Mouse (Mus musculus) frontal cortex, adult 2 months (tissue): ENCODE data around the gene Pnldc1. TPM values are rescaled to one million over a fixed set of nuclear protein-coding genes. Genes with fewer than 3 reads are reported as not detected.

Experiments
- DNase-seq, 2 experiments: peaks; one replicate each; pipeline ENCODE4 v3.0.0; 2022; ENCODE audit warnings: low spot score in 1 of 2; ENCODE audit errors: extremely low spot score in 1 of 2
- polyA plus RNA-seq: library from polyadenylated mRNA; depleted of rRNA; stranded (reverse); fragments of >200 nt; gene quantifications from 2 replicates; pipeline ENCODE4 v1.2.3, GENCODE M21; 2012; rRNA removed

Pnldc1 gene
- polyA plus RNA-seq, 1 experiment, result 3.8 TPM

DNA sequence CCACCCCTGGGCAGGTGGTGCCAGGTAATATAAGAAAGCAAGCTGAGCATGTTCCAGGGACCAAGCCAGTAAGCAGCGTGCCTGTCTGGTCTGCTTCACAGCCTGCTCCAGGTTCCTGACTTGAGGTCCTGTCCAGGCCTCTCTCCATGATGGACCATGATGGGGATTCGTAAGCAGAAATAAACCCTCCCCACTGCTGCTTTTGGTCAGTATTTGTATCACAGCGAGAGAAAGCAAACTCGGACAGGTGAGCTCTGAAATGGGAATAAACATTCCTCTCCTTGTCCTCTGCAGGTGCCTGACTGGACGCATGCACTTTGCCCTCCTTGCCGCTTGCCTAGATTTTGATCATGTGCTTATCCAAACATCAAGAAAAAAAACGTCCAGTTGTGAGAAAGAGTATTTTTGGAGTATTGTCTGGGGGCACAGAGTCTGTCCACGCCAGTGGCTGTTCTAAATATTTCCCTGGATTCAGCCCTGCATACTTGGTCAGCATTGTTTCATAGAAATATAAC lies 51.0 kb downstream of the Pnldc1 start:
- DNase-seq, result no peak

DNA sequence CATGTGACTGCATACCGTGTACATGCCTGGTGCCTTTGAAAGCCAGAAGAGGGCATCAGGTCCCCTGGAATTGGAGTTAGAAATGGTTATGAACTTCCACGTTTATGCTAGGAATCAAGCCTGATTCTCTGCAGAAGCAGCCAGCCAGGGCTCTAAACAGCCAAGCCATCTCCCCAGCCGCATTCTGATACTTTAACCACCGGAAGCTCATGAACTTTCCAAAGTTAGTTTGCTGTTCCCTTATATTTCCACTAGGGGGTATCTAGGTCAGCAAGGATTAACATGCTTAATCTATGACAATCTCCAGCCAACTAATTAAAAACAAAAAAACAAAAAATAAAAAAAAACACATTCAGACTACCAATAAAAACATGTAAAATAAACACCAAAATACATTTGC lies 52.0 kb downstream of the Pnldc1 start:
- DNase-seq, result no peak

DNA sequence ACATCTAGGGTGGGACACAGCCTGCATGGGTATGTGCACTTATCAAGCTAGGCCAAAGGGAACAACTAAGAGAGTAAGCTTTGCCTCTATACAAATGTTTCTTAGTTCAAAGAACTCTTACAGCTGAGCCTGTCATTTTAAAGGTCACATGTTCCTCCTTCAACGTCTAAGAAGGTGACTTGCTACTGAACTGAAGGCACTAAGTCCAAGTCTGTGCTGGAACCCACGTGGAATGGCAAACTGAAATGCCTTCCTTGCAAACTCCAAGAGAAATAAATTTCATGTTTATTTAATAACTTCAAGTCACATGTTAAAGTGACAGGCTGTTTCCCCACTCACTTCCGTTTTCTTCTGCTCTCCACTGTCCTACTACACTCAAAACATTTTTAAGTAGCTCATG lies 52.6 kb downstream of the Pnldc1 start:
- DNase-seq, result no peak

DNA sequence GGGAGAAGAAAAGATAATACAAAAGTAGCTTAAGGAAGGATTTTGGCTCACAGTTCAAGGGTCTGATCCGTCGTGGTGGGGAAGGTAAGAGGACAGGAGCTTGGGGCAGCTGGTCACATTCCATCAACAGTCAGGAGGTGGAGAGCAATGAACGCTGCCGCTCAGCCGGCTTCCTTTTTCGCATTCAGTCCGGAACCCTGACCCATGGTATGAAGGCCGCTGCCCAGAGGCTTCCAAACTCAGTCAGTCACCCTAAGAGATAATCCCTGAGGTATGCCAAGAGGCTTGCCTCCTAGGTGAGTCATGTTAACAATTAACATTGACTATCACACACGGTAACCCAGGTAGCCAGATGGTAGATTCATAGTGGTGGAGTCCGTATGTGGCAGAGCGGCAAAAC lies 55.6 kb downstream of the Pnldc1 start:
- DNase-seq, result no peak

DNA sequence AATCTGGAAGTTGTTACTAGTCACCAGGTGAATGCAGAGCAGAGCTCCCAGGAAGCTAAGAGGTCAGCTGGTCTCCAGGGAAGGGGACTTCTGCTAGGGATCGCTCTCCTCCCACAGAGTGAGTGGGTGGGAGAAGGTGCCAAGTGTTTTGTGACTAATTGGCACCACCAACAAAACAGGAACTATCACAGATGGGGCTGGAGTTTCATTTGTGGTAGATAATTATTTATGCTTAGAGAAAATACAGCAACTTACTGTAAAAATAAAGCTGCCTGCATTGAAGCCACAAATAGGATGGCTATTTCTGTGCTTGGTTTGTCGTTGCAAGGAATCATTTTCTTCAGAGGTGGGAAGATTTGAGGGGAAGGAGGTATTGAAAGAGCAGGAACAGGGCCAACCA lies 56.2 kb downstream of the Pnldc1 start:
- peak in 1 of 2 experiments; percentile 58 for DNase-seq

DNA sequence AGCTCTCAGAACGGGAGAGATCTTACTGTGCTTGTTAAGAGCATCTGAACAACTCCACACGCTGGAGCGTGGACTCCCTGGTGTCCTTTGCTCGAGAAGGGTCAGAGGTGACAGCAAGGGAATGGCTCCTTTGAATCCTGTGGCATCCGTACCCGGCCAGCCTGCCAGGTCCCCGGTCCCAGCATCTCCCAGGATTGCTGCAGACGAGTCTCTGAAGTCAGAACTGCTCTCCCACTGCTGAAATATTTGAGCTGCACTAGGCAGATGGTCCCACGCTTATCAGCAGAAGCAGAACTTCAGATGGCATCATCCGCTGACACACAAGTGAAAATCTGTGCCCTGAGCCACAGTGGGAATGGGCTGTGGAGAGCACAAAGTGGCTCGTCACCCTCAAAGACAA lies 58.3 kb downstream of the Pnldc1 start:
- DNase-seq, result peak in 1 of 2 experiments; percentile 70

DNA sequence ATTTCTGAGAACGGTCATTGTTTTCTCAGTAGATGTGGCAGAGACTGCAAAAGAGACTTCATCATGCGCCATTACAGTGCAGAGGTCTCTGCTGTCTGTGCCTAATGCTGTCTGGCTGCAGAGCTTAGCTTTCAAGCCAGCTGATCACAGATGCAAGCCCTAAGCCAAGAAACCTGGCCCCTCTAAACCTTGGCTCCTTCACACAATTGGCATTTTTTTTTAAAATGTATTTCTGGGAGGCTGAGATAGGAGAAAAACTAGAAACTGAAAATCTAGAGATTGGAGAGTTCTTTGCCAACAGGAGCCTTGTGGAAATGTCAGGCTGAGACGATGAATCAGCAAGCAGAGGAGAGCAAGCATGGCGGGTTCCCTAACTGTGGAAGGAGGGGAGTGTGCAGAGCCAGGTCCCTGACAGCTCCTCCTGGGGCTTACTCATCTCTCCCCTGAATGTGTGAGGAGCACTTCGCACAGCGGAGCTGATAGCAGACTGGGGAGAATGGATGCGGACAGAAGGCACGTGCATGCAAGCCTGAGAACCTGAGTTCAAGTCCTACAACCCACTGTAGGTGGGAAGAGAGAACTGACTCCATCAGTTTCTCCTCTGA lies 60.1 kb downstream of the Pnldc1 start:
- DNase-seq, result peak; percentile 52 to 74

DNA sequence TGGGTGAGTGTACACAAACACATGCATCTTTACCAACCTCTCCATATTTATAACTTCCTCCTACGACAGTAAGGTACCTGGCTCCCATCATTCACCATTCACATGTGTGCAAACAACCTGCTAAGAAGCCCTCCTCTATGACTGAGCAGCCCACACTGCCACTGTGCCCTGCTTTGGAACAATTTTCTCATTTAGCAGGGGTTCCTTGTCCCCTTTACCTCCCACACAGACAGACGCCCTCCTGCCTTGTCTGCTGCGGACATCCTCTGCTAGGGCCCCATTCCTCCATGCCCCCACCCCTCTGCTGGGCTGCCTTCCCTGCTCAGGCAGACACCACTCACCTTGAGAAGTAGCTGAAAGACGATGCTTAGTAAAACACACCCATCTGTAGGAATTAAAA lies 62.3 kb downstream of the Pnldc1 start:
- DNase-seq, result no peak

DNA sequence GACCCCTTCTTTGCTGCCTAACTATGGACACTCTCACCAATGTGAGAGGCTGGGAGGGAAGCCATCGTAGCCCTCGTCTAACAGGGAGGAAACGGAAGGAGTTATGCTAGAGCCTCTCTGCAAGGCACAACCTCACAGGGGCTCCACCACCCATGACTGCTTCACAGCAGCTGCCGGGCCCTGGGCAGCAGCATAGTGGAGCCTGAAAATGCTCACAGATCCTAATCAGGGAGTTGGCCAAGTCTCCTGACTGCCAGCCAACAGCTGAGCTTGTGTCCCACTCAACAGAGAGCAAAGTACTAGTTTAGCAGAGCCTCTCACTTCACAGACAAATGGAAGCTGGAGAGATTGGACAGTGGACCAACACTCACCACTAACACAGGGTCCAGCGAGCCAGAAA lies 63.6 kb downstream of the Pnldc1 start:
- DNase-seq, result peak in 1 of 2 experiments; percentile 61

DNA sequence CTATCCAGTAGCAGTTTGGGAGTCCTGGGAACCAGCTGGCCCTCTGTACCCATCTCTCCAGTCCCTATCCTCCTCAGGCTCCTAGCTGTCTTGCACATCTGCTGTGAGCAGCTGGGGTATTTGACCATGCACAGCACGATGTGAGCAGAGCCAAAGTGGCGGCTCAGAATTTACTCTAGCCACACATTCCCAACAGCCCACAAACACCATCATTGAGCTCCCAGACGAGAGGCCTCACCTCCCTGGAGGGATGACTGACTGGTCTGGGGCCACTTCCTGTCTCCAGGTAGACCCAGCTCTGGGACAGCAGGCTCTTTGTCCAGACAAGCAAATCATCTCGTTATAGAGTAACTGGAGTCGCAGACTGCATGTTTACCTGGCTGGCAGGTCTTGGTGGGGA lies 64.2 kb downstream of the Pnldc1 start:
- no peak for DNase-seq

DNA sequence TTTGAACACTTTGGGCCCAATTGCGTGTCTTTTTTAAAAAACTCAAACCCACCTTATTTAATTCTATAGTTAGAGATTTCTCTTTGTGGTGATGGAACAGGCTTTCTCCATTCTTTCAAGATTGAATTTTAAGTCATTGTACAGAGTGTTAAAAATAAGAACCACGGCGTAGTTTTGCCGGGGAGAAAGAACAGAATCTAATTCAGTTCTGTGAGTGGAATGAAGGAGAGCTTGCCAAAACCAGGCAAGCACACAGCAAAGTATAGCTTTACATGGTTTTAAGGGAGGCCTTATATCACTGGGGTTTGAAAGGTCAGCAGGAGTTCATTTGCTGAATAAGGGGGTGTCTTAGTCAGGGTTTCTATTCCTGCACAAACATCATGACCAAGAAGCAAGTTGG lies 65.5 kb downstream of the Pnldc1 start:
- peak in 1 of 2 experiments; percentile 55 for DNase-seq

DNA sequence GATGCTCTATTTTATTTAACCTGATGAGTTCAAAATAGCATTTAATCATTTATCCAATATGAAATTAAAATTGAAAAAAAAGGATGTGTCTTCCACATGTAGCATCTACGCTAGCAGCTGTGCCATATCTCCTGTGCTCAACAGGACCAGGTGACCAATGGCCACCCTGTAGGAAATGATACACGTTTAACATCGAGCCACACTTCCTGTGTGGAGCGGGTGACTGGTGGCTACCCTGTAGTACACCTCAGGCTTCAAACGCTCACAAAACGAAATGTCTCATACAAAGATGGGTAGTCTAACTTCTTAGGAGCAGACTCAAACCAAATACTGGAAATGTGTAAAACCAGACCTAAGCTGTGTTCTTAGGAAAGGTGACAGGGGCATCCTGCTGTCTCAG lies 66.2 kb downstream of the Pnldc1 start:
- DNase-seq, result no peak

DNA sequence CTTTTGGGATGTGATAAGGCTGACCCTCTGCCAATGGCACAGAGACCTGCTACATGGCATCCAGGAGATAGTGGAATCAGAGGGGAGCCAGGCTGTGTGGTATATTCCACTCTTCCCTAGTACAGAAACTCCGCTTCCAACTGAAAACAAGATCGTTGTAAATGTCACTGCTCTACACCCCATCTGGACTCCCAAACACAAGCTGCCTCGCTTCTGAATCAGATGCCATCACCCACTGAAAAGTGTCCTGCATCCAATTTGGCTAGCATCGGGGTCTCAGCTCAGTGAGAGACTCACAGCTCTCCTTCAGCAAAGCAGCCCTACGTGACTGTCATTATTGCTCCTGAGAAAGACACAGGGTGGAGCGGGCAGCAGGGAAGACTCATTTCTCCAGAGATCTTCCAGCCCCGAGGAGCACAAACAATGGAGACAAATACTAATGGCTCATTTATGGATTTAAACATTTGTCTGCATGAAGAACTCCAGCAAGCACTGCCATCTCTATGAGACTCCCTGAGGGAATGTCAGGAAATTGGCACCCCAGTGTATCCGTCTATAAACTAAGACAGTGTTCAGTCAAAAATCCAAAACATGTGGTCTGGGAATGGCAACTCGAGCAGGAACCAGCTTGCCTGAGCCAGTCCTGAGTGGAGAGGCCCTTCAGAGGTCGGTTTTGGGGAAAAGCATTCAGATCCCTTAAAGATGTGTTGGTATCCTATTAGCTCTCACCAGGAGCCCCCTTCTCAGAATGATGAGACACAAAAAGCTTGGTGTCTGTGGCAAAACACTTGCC lies 70.4 kb downstream of the Pnldc1 start:
- DNase-seq, result peak in 1 of 2 experiments; percentile 74

Other genes with a start within 250 kb of the Pnldc1 start
- gene Slc22a1, start 234.4 kb downstream of the Pnldc1 start, polyA plus RNA-seq, result 0.48 and 1.6 TPM in 2 replicates
- gene Igf2r, start 140.6 kb downstream of the Pnldc1 start, polyA plus RNA-seq, result 12.7 and 14.8 TPM in 2 replicates
- gene Mas1, start 42.1 kb downstream of the Pnldc1 start, polyA plus RNA-seq, result 25.8 and 34.8 TPM in 2 replicates
- 0.22 and 0.23 TPM in 2 replicates for gene Mrgprh, start 34.2 kb downstream of the Pnldc1 start, polyA plus RNA-seq
- 122 and 138 TPM in 2 replicates for gene Tcp1, start 5.5 kb upstream of the Pnldc1 start, polyA plus RNA-seq
- gene Mrpl18, start 6.1 kb upstream of the Pnldc1 start, polyA plus RNA-seq, result 55.8 and 56.9 TPM in 2 replicates
- gene Acat3, start 30.4 kb upstream of the Pnldc1 start, polyA plus RNA-seq, result 4.1 and 6.0 TPM in 2 replicates
- 40.0 and 45.0 TPM in 2 replicates for gene Acat2, start 50.5 kb upstream of the Pnldc1 start, polyA plus RNA-seq
- 53.6 and 66.9 TPM in 2 replicates for gene Wtap, start 83.9 kb upstream of the Pnldc1 start, polyA plus RNA-seq
- gene Sod2, start 96.6 kb upstream of the Pnldc1 start, polyA plus RNA-seq, result 261 and 282 TPM in 2 replicates
- gene Gpr31b, start 142.1 kb upstream of the Pnldc1 start, polyA plus RNA-seq, result not detected in 2 replicates
- 0.70 and 0.86 TPM in 2 replicates for gene Tcp10b, start 150.9 kb upstream of the Pnldc1 start, polyA plus RNA-seq
- gene Unc93a, start 221.6 kb upstream of the Pnldc1 start, polyA plus RNA-seq, result 0.06 and 0.08 TPM in 2 replicates